Mouse (Mus musculus) hindbrain, postnatal 0 days (tissue): Measurements from ENCODE around the gene Tekt5. TPM values are rescaled to one million over a fixed set of nuclear protein-coding genes. Genes with fewer than 3 reads are reported as not detected.

ENCODE experiments used
- ATAC-seq: fragments of 200-750 bp; cut with Nextera tagmentation; 2 replicates; pipeline ENCODE4 v1.8.0; 2017; ENCODE audit warnings: mild to moderate bottlenecking, moderate TSS enrichment, moderate library complexity
- DNase-seq: peaks from one replicate; pipeline ENCODE4 v3.0.0-alpha.2; 2015; ENCODE audit warnings: low spot score
- H3K27ac ChIP-seq: fragments of 300-500 bp; sonication (generic); 2 replicates; pipeline ENCODE4 v1.5.1; 2014; ENCODE audit warnings: mild to moderate bottlenecking
- H3K27me3 ChIP-seq: fragments of 300-500 bp; sonication (generic); 2 replicates; pipeline ENCODE4 v1.6.1; 2014; ENCODE audit warnings: low read length, mixed read lengths; ENCODE audit not compliant: insufficient read depth
- H3K36me3 ChIP-seq: fragments of 300-500 bp; sonication (generic); 2 replicates; pipeline ENCODE4 v1.6.1; 2014; ENCODE audit warnings: low read length, mixed read lengths; ENCODE audit not compliant: insufficient read depth
- H3K4me1 ChIP-seq: fragments of 300-500 bp; sonication (generic); 2 replicates; pipeline ENCODE4 v1.6.1; 2014; ENCODE audit warnings: antibody characterized with exemption, low read length, mixed read lengths; ENCODE audit not compliant: insufficient read depth
- H3K4me2 ChIP-seq: fragments of 300-500 bp; sonication (generic); 2 replicates; pipeline ENCODE4 v1.6.1; 2014; ENCODE audit warnings: low read depth, mild to moderate bottlenecking, low read length, moderate library complexity, mixed read lengths
- H3K4me3 ChIP-seq: fragments of 300-500 bp; sonication (generic); 2 replicates; pipeline ENCODE4 v1.5.1; 2014; ENCODE audit warnings: low read length
- H3K9ac ChIP-seq: fragments of 300-500 bp; sonication (generic); replicated peaks from 2 replicates; pipeline ENCODE4 v1.6.1; 2014; ENCODE audit warnings: mild to moderate bottlenecking, low read length, moderate library complexity, mixed read lengths
- H3K9me3 ChIP-seq: fragments of 300-500 bp; sonication (generic); 2 replicates; pipeline ENCODE4 v1.6.1; 2016; ENCODE audit warnings: low read length, mixed read lengths
- CTCF ChIP-seq: IDR thresholded peaks from 2 replicates; pipeline ENCODE4 v1.5.1; 2016; ENCODE audit warnings: antibody characterized with exemption, control low read depth, low read depth
- WGBS: fragments of 180-500 bp; shearing (Covaris S2); extraction: QIAGEN DNeasy Blood & Tissue Kit; methylation state at CpG from one replicate; pipeline ENCODE4 v1.1.7; 2014; 5-methylcytosine and 5-hydroxymethylcytosine counted together
- polyA plus RNA-seq: library from polyadenylated mRNA; unstranded; fragments of >200 nt; fragmentation: Nextera tagmentation; extraction: Ambion mirVana; gene quantifications from 2 replicates; pipeline ENCODE4 v1.2.1, GENCODE M21; 2015
- total RNA-seq: library from RNA; depleted of rRNA; stranded (reverse); fragments of >200 nt; gene quantifications from 2 replicates; pipeline ENCODE4 v1.2.3, GENCODE M21; 2014

Gene Tekt5
- total and polyA plus RNA-seq, 2 experiments from 2014 or later, result 10.2 to 28.2 TPM

GRCm38 (mm10) chr16:10338601-10339000 lies 56.7 kb downstream of the Tekt5 start:
- no peak overlapping the region for H3K4me2 ChIP-seq
- DNase-seq (no peak), ATAC-seq (no peak)
- H3K9me3 ChIP-seq, result no peaks in the 10 kb centered on the region
- H3K27me3 ChIP-seq, result no peaks in the 10 kb centered on the region
- H3K36me3 ChIP-seq, result no peaks in the 10 kb centered on the region
- TF ChIP-seq CTCF, result no peak
- 91% methylated on average over 5 of the region's 5 CpGs for WGBS
- no peak overlapping the region for H3K27ac ChIP-seq
- no peak overlapping the region for H3K9ac ChIP-seq
- no peak overlapping the region for H3K4me3 ChIP-seq
- H3K4me1 ChIP-seq, result no peaks in the 10 kb centered on the region

DNA sequence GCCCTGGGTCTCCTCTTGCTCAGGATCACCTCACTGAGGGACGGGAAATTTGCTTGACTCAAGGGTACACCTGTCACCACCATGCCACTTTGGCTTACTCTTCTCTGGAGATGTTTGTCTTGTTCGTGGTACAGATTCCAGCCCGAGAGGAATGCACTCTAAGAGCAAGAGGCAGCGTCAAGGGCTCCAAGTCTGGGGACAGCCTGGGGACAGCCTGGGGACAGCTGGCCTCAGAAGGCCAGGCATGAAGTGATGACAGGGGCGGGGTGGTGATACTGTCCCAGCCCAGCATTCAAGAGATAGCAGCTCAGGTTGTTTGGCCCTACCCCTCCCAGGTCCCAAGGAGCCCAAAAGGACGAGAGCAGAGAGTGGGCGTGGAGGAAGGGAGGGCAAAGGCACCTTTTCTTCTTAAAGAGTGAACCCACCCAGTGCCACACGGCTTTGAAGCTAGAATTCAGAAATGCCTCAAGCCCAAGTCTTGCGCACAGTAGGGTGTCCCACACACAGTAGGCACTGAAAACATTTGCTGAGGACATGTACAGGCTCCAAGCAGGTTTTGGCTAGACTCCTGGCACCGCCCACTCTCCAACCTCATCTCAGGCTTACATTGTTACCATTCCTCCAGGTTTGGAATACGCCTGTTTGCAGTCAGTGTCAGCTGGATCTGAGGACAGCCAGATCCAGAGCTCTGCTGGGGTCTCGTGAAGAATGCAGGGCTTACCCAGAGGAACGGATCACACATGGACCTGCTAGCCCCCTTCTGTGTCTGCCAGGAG lies 57.7 kb downstream of the Tekt5 start:
- TF ChIP-seq CTCF, result no peak
- 83% methylated on average over 13 of the region's 13 CpGs for WGBS

GRCm38 (mm10) chr16:10336454-10337421 lies 58.6 kb downstream of the Tekt5 start:
- Histone ChIP-seq H3K36me3 (no peaks in the 10 kb centered on the region), H3K9me3 (no peaks in the 10 kb centered on the region), H3K4me3 (no peak overlapping the region), H3K4me1 (no peaks in the 10 kb centered on the region), H3K27me3 (no peaks in the 10 kb centered on the region), H3K4me2 (no peak overlapping the region), H3K27ac (no peak overlapping the region), H3K9ac (no peak overlapping the region)
- no peak for TF ChIP-seq CTCF
- DNase-seq (no peak), ATAC-seq (no peak)
- WGBS, result 91% methylated on average over 19 of the region's 19 CpGs

More for the DNA sequence above, 57.7 kb downstream of the Tekt5 start:
- Histone ChIP-seq H3K9ac (no peak overlapping the region), H3K9me3 (no peaks in the 10 kb centered on the region), H3K4me3 (no peak overlapping the region), H3K27me3 (no peaks in the 10 kb centered on the region), H3K4me2 (no peak overlapping the region), H3K36me3 (no peaks in the 10 kb centered on the region), H3K4me1 (no peaks in the 10 kb centered on the region), H3K27ac (no peak overlapping the region)
- ATAC-seq (no peak), DNase-seq (no peak)

- H3K4me1 ChIP-seq, result no peaks in the 10 kb centered on the region
- H3K36me3 ChIP-seq, result no peaks in the 10 kb centered on the region
- H3K9me3 ChIP-seq, result no peaks in the 10 kb centered on the region
- no peak overlapping the region for H3K27ac ChIP-seq
- no peak overlapping the region for H3K4me3 ChIP-seq
- no peak overlapping the region for H3K4me2 ChIP-seq
- no peak overlapping the region for H3K9ac ChIP-seq
- no peaks in the 10 kb centered on the region for H3K27me3 ChIP-seq
- DNase-seq (no peak), ATAC-seq (no peak)
- WGBS, result 90% methylated on average over 2 of the region's 2 CpGs
- TF ChIP-seq CTCF, result no peak
Measured at GRCm38 (mm10) chr16:10335953-10336352, 59.3 kb downstream of the Tekt5 start.

DNA sequence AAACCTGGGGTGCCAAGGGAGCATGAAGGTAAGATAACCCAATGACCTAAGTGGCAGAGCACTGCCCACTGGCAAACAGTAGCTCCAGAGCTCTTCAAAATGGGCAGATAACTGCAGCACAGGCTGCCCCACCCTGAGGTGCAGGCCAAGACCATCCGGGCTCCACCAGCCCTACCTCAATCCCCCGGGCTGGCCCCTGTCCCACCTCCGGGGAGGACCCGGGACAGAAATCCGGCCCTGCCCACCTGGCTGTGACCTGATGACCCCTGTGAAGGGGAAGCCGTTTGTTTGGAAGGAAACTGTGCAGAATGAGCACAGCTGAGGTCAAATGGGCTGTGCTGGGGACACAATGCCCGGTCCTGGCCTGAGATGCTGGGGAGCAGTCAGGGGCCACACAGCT lies 62.6 kb downstream of the Tekt5 start:
- no peak for TF ChIP-seq CTCF
- Histone ChIP-seq H3K9ac (no peak overlapping the region), H3K36me3 (no peaks in the 10 kb centered on the region), H3K4me2 (no peak overlapping the region), H3K4me3 (no peak overlapping the region), H3K27ac (no peak overlapping the region), H3K9me3 (no peaks in the 10 kb centered on the region), H3K27me3 (no peaks in the 10 kb centered on the region), H3K4me1 (no peaks in the 10 kb centered on the region)
- 54% methylated on average over 7 of the region's 7 CpGs for WGBS
- no peak for ATAC-seq
- DNase-seq, result no peak

GRCm38 (mm10) chr16:10330586-10331495 lies 64.4 kb downstream of the Tekt5 start:
- no peak for DNase-seq
- H3K36me3 ChIP-seq, result no peaks in the 10 kb centered on the region
- H3K27ac ChIP-seq, result no peak overlapping the region
- H3K4me2 ChIP-seq, result no peak overlapping the region
- no peak overlapping the region for H3K9ac ChIP-seq
- no peak for TF ChIP-seq CTCF
- H3K27me3 ChIP-seq, result no peaks in the 10 kb centered on the region
- H3K9me3 ChIP-seq, result no peaks in the 10 kb centered on the region
- WGBS, result 79% methylated on average over 12 of the region's 12 CpGs
- no peak overlapping the region for H3K4me3 ChIP-seq
- ATAC-seq, result no peak
- H3K4me1 ChIP-seq, result no peaks in the 10 kb centered on the region
